Mouse (Mus musculus): ENCODE measurements around the gene Kyat1.

Kyat1 gene

GRCm38 (mm10) chr2:30205629-30206357, at the start of gene Kyat1:
Kyat1 (minus strand) TSS chr2:30205847.
- peak; percentile 84 for DNase-seq (ENCODE audit: low spot score)

- DNase-seq (ENCODE audit: low spot score): no peak
Observed at GRCm38 (mm10) chr2:30253809-30254208, 48.2 kb upstream of the Kyat1 start.

- no peak for DNase-seq (ENCODE audit: low spot score)
Observed at GRCm38 (mm10) chr2:30252521-30252920, 46.9 kb upstream of the Kyat1 start.

DNA sequence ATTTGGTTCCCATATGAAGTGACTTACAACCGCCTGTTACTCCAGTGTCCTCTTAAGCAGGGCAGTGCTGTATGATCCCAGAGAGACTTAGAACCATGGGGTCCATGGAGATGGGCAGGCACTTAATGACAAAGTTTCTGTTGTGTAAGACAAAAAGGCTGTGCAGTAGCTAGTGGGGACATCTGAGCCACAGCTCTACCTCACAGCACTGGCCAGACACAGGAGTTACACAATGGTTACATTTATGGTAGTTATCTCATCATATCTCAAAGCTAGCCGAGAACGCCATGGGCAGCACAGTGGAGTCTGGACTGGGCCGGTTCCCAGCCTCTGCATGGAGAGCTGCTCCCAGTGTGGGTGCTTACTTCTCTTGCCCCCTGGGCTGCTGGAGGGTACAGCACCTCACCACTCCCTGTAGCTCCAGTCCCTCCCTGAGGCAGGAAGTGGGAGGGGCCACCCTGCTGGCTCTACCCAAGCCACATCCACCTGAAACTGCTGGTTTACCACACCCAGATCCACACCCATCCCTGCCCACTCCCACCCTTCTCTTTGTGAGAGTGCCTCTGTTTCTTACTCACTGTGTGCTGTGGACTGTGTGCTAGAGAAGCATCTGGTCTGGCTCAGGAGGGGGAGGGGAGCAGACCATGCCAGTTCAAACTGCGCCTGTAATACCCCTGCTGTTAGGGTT, 45.9 kb upstream of the Kyat1 start:
- no peak for DNase-seq (ENCODE audit: low spot score)

- no peak for DNase-seq (ENCODE audit: low spot score)
Observed at GRCm38 (mm10) chr2:30250166-30251128, 44.8 kb upstream of the Kyat1 start.

DNA sequence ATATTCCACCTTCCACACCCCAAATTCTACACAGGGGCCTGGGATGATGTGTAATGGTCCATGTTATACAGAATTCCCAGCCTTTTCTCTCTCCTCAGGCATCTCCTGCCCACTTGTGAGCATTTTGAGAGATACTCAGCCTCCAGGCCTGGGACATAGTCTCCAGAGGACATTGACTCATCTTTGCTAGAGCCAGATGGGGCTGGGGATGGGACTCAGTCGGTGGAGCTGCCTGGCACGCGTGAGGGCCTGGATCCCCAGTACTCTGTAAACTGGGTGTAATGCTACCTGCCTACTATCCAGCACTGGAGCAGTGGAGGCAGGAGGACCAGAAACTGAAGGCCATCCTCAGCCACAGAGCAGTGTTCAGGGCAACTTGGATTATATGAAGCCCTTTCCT, 43.5 kb upstream of the Kyat1 start:
- no peak for DNase-seq (ENCODE audit: low spot score)

DNA sequence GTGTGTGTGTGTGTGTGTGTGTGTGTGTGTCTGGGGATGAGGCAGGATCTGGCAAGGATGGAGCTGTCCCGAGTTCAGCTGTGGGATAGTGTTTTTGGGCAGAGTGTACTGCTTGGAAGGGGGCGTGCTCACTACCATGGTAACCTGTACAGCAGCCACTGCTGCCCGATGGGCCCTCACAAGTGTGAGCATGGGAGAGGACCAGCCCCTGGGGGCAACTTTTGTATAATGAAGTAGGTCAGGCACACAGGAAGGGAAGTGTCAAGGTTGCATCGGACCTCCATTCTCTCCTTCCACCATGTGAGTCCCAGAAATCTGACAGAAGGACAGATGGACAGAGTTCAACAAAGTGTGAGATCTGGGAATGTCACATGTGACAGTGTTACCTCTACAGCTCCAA, 42.0 kb upstream of the Kyat1 start:
- DNase-seq (ENCODE audit: low spot score): no peak

DNA sequence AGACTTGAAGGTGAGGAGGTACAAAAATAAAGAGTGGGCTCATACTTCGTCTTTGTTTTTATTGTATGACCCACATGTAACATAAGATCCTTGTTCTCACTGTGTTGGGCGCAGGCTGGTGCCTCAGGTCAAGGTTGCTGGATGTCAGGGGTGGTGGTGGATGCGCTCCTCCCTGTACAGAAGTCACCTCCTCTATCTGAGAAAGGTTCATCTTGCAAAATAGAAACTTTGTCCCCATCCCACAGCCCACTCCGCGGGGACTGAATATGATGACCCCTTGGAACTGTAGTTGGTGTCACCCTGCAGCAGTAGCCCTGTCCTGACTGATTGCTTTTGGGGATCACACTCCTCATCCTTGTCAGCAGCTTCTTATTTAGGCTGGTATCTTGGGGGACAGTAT, 41.4 kb upstream of the Kyat1 start:
- DNase-seq (ENCODE audit: low spot score): no peak

DNA sequence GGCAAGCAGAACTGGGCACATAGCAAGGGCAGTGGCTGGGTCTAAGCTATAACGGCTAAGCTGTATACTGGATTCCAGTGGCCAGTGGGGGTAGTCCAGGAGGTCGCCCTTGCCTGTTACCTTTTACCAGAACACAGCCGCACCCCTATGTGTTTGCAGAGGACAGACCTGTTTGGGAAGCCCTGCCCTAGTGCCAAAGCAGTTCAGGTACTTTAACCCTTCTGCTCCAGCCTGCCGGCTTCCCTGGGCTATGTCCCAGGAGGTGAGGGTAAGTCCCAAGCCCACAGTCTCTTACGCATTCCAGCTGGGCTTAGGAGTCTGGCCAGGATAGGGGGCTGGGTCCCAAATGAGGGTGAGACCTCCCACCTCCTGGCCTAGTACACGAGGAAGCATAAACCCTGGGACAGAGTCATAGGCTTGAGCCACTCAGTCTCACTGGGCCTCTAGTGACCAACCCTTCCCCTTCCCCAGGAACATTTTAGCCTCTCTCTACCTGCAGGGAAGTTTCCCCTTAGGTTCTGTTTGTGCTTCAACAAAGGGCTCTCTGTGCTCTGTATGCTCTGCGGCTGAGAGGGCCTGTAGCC, 39.0 kb upstream of the Kyat1 start:
- no peak for DNase-seq (ENCODE audit: low spot score)

DNA sequence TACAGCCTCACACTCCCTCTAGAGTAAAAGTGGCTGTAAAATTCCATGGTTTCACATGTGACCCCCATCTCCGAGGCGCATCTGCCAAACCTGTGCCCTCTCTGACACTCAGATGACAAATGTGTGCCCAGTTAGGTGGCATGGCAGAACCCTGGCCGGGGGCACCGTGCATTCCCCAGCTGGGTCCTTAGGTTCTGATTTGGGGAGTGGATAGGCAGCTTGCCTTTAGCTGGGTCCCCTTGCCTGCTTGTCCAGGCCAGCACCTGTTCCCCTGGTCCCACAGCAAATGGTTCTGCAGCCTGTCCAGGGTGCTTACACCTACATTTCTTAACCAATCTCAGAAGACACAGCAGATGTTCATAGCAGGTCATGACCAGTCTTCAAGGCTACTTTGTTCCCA, 37.7 kb upstream of the Kyat1 start:
- no peak for DNase-seq (ENCODE audit: low spot score)

DNA sequence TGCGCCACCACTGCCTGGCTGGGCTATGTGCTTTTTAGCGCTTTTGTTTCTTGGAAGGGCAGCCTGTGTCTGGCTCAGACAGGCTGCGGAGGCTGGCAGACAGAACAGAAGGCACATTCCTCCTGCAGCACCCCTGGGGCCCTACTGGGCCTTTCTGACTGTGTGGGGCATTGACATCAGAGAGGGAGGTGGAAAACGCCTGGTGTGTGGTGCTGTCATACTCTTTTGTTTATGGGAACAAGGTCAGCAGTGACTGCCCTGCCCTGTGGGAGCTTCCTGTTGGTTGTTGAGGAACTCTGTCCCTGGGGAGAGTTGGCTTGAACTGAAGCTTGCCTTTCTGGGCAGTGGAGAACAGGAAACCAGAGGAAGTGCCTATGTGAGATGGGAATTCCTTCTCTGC, 36.9 kb upstream of the Kyat1 start:
- DNase-seq (ENCODE audit: low spot score): no peak

- no peak for DNase-seq (ENCODE audit: low spot score)
Observed at GRCm38 (mm10) chr2:30240267-30240666, 34.6 kb upstream of the Kyat1 start, which contains the start of gene Gm28035. Gm28035 (plus strand) TSS chr2:30240567.

GRCm38 (mm10) chr2:30239777-30240176, 34.1 kb upstream of the Kyat1 start:
- DNase-seq (ENCODE audit: low spot score): no peak

DNA sequence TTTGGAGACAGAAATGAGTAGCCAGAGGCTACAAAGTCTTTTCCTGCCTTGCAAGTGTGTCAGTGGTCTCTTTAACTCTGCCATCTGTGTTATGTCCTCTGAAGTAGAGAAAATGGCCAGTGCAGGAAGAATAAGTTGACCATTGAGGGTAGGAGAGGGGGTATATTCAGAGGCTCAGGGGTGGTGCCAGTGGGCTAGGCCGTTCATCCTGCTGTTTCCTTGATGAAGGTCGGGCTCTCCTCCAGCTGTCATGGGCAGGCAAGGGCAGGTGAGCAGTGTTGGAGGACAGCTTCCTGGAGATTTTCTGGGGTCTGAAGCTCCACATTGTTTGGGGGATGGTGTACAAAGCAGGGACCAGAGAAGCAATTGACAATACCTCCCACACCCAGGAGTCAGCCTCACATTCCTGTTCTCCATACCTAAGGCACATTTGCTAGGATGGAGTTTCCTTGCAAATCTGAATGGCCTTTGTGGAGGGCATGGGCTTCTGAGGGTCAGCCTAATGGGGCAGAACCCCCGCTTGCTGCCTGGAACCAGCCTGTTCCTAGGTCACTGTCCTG, 33.3 kb upstream of the Kyat1 start:
- DNase-seq (ENCODE audit: low spot score): no peak

- DNase-seq (ENCODE audit: low spot score): no peak
Observed at GRCm38 (mm10) chr2:30237881-30238280, 32.2 kb upstream of the Kyat1 start.

DNA sequence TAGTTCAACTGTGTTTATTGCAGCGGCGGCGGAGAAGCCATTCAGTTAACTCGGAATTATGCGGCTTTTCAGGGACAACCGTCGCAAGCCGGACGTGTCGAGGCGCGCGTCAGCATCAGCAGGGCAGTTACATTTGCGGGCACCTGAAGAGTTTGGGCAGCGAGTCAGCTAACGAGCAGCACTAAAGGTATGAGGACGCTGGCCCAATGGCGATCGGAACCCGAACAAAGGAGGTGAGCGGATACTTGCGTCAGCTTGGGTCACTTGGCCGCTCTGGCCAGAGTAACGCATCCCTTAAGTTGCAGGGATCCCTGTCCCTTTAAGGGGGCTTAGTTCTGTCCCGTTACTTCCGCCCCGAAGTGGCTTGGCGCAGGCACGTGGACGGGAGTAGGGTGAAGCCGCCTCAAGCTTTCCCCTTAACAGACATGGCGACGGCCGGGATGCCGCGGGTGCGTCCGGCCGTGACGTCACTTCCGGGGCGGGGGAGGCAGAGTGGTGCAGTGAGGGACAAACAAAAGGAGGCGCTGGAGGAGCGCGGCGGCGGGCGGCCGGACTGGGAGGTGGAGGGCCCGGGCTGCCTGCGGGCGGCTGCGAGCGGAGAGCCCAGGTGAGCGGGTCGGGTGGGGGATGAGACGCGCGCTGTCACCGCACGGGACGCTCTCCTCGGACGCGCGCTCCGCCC, 31.7 kb upstream of the Kyat1 start, which contains the start of gene Lrrc8a:
Lrrc8a (plus strand) TSS at position 517 of the 682 bp plus-strand sequence.
- DNase-seq (ENCODE audit: low spot score): peak; percentile 96

- DNase-seq (ENCODE audit: low spot score): no peak
Observed at GRCm38 (mm10) chr2:30236426-30237198, 31.0 kb upstream of the Kyat1 start.

DNA sequence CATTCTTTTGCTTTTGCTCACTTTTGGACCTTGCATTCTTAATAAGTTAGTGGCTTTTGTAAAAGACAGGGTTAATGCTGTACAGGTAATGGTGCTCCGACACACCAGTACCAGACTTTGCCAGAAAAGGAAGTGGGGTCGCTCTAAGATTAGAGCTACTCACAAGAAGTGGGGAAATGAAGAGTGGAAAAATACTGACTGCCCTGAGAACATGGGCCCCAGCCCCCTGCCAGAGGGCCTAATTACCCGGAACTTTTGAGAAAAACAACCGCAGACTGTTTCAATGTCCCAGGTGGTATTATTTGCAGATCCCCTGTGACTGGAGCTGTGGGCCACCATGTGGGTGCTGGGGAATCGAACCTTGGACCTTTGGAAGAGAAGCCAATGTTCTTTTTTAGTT, 29.9 kb upstream of the Kyat1 start:
- no peak for DNase-seq (ENCODE audit: low spot score)

GRCm38 (mm10) chr2:30216293-30216692, 10.6 kb upstream of the Kyat1 start:
- no peak for DNase-seq (ENCODE audit: low spot score)

DNA sequence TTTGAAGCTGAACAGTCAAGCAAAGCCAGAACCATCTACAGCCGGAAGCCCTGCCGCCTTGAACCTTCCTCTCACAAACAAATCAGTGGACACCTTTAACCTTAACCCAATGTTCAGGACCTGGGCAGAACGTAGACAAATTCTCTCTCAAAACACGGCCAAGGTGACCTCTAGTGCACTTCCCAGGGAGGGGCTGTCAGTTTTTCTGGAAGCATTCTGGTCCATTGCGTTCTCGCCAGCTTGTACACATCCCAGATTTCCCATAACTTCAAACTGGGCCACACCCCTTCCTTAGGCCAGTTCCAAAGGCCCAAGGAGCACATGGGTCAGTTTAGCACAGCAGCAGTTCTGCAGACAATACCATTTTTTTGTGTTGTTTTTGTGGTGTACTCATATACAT, 9.8 kb upstream of the Kyat1 start:
- no peak for DNase-seq (ENCODE audit: low spot score)

All from layer of hippocampus, adult 9-10 months (tissue).